ENCODE assay signal across 8 mouse cellular contexts in genomic region chr1:155557642-155558011, GRCm38 (mm10). TPM values are rescaled to one million over a fixed set of nuclear protein-coding genes. Genes with fewer than 3 reads are reported as not detected.
DNase-seq lines count a peak whose midpoint lies in the region; ATAC-seq and TF ChIP-seq lines count a peak whose summit lies in the region.

No protein-coding gene starts in this region.

- WGBS in lung, embryonic 16.5 days = 30% methylated on average over 9 of the region's 9 CpGs
- WGBS in limb, embryonic 14.5 days = 51% methylated on average over 9 of the region's 9 CpGs
- WGBS in small intestine, adult 2 months = 48% methylated on average over 9 of the region's 9 CpGs

- H3K27ac ChIP-seq in lung, embryonic 16.5 days (ENCODE audit: low read length) = peak overlapping the region; percentile 78
- peak overlapping the region; percentile 84 for H3K27ac ChIP-seq in limb, embryonic 14.5 days (replicated peaks; ENCODE audit: low read depth, low read length)
- H3K27ac ChIP-seq in small intestine, adult 2 months (ENCODE audit: insufficient read depth, low read depth, low read length) = 0 out of 2 replicates have a peak overlapping the region, but pooled peaks have one; percentile 11

- no peak for DNase-seq in lung, adult 18-20 months
- DNase-seq in limb, embryonic 14.5 days (ENCODE audit: low spot score) = no peak
- DNase-seq in cerebellum, postnatal 4 days (ENCODE audit: low spot score in 2 of 2) = no peak
- DNase-seq in right cerebral cortex, postnatal 36 days (ENCODE audit: low spot score in 2 of 2) = no peak
- no peak for DNase-seq in frontal cortex, adult 2 months (ENCODE audit: extremely low spot score in 1 of 2, low spot score in 1 of 2)

- no peaks in the 10 kb centered on the region for H3K27me3 ChIP-seq in lung, embryonic 16.5 days (ENCODE audit: control insufficient read depth, insufficient read depth, low read depth, low read length)
- no peaks in the 10 kb centered on the region for H3K27me3 ChIP-seq in erythroblast, embryonic 14.5 days (ENCODE audit: control insufficient read depth)
- no peaks in the 10 kb centered on the region for H3K27me3 ChIP-seq in limb, embryonic 14.5 days (ENCODE audit: control insufficient read depth, insufficient read depth, low read length)
- H3K27me3 ChIP-seq in small intestine, adult 2 months (ENCODE audit: control insufficient read depth, insufficient read depth, low read length) = no peaks in the 10 kb centered on the region

- peak overlapping the region; percentile 98 for H3K9ac ChIP-seq in lung, embryonic 16.5 days (ENCODE audit: low read length)
- H3K9ac ChIP-seq in limb, embryonic 14.5 days (ENCODE audit: low read depth, low read length, severe bottlenecking) = peak overlapping the region; percentile 92

- peak overlapping the region; percentile 90 for H3K4me2 ChIP-seq in lung, embryonic 16.5 days (ENCODE audit: low read depth, low read length)
- peak overlapping the region; percentile 73 for H3K4me2 ChIP-seq in limb, embryonic 14.5 days (replicated peaks; ENCODE audit: low read depth, low read length, severe bottlenecking)

- H3K36me3 ChIP-seq in lung, embryonic 16.5 days (ENCODE audit: control insufficient read depth, insufficient read depth, low read length) = no peaks in the 10 kb centered on the region
- peaks cover 6% of the 10 kb centered on the region for H3K36me3 ChIP-seq in erythroblast, embryonic 14.5 days (ENCODE audit: control insufficient read depth)
- H3K36me3 ChIP-seq in limb, embryonic 14.5 days (ENCODE audit: control insufficient read depth, insufficient read depth, low read length) = no peaks in the 10 kb centered on the region
- H3K36me3 ChIP-seq in small intestine, adult 2 months (ENCODE audit: control insufficient read depth, insufficient read depth, low read length) = no peaks in the 10 kb centered on the region

- no peak for TF ChIP-seq POLR2A in limb, embryonic 14.5 days (IDR thresholded peaks at IDR 0.05; ENCODE audit: borderline replicate concordance, extremely low read depth, insufficient read depth, insufficient read length)
- TF ChIP-seq POLR2A in small intestine, adult 2 months (IDR thresholded peaks at IDR 0.05; ENCODE audit: low read depth, low read length) = no peak

- no peak for TF ChIP-seq CTCF in small intestine, adult 2 months (IDR thresholded peaks at IDR 0.05; ENCODE audit: extremely low read depth, insufficient read length, insufficient replicate concordance, low read depth, low read length)

- H3K4me1 ChIP-seq in lung, embryonic 16.5 days (replicated peaks; ENCODE audit: control insufficient read depth, insufficient read depth, low read length) = peaks cover 11% of the 10 kb centered on the region
- peaks cover 44% of the 10 kb centered on the region for H3K4me1 ChIP-seq in erythroblast, embryonic 14.5 days (ENCODE audit: control insufficient read depth)
- peaks cover 14% of the 10 kb centered on the region for H3K4me1 ChIP-seq in limb, embryonic 14.5 days (ENCODE audit: control insufficient read depth, insufficient read depth, low read length)
- H3K4me1 ChIP-seq in small intestine, adult 2 months (ENCODE audit: control insufficient read depth, insufficient read depth, insufficient read length, low read length) = peaks cover 5% of the 10 kb centered on the region; the same call in 1 of the 2 replicates

- ATAC-seq in lung, embryonic 16.5 days (ENCODE audit: low read depth) = peak; percentile 47
- ATAC-seq in limb, embryonic 14.5 days (ENCODE audit: low FRiP score, low read depth) = peak; percentile 45

- no peaks in the 10 kb centered on the region for H3K9me3 ChIP-seq in lung, embryonic 16.5 days (ENCODE audit: control insufficient read depth, low read length)
- no peaks in the 10 kb centered on the region for H3K9me3 ChIP-seq in erythroblast, embryonic 14.5 days (ENCODE audit: control insufficient read depth, low read length)
- peaks cover 3% of the 10 kb centered on the region for H3K9me3 ChIP-seq in limb, embryonic 14.5 days (ENCODE audit: control insufficient read depth, low read length)

- H3K4me3 ChIP-seq in lung, embryonic 16.5 days (ENCODE audit: low read length) = peak overlapping the region; percentile 99
- peak overlapping the region; percentile 88 for H3K4me3 ChIP-seq in erythroblast, embryonic 14.5 days (replicated peaks)
- H3K4me3 ChIP-seq in limb, embryonic 14.5 days (replicated peaks; ENCODE audit: low read length) = peak overlapping the region; percentile 96
- peak overlapping the region; percentile 94 for H3K4me3 ChIP-seq in small intestine, adult 2 months (ENCODE audit: low read depth, low read length)

RNA-seq across cellular contexts. Expression of gene Acbd6, which starts 0.3 kb away (rescaled TPM):
- polyA plus RNA-seq in lung, embryonic 16.5 days (2015; fragmentation: Nextera tagmentation; extraction: Ambion mirVana) = 54.0 and 58.7 TPM in 2 replicates
- polyA plus RNA-seq in erythroblast, embryonic 14.5 days (2012) = 22.5 TPM in 2 replicates
- polyA plus RNA-seq in limb, embryonic 14.5 days (2012; rRNA removed) = 88.3 and 117 TPM in 2 replicates
- polyA plus RNA-seq in limb, embryonic 14.5 days (2014; fragmentation: Nextera tagmentation; extraction: Ambion mirVana) = 87.9 and 88.4 TPM in 2 replicates
- 56.0 and 95.9 TPM in 2 replicates for polyA plus RNA-seq in small intestine, adult 2 months (2012; rRNA removed)
- 86.1 and 90.0 TPM in 2 replicates for polyA plus RNA-seq in frontal cortex, adult 2 months (2012; rRNA removed)

Comparison
In these comparisons a context has a peak if more than half of its experiments do, and no peak if none do; other contexts are left out.
1. H3K27ac ChIP-seq: peak in every context shown above with its lines; median percentile 84 in limb, embryonic 14.5 days; 78 in lung, embryonic 16.5 days; 11 in small intestine, adult 2 months.